Mouse (Mus musculus) heart, embryonic 14.5 days (tissue): ENCODE measurements around the gene Stmn1. TPM values are rescaled to one million over a fixed set of nuclear protein-coding genes. Genes with fewer than 3 reads are reported as not detected.
A peak's percentile ranks its signal among the peaks of the same experiment; 100 is the strongest.

Experiments used
- ATAC-seq: fragments of 200-750 bp; cut with Nextera tagmentation; 2 replicates; pipeline ENCODE4 v1.8.0; 2017; ENCODE audit warnings: low read depth, moderate TSS enrichment; ENCODE audit not compliant: insufficient number of reproducible peaks, insufficient read depth, low FRiP score
- H3K27ac ChIP-seq, 2 experiments: fragments of 200-500 bp in 1 of 2; fragments of 300-500 bp in 1 of 2; sonication (generic) in 1 of 2; replicated peaks in 1 of 2; 2 replicates each; pipeline ENCODE4 v1.5.1; 2012 to 2014; ENCODE audit warnings: low read depth in 2 of 2, low read length in 2 of 2, control low read depth in 1 of 2, mild to moderate bottlenecking in 1 of 2, mixed read lengths in 1 of 2; ENCODE audit not compliant: control insufficient read depth in 1 of 2, insufficient read depth in 1 of 2
- H3K27me3 ChIP-seq: fragments of 300-500 bp; sonication (generic); 2 replicates; pipeline ENCODE4 v1.6.1; 2014; ENCODE audit warnings: mild to moderate bottlenecking, low read length, control low read depth; ENCODE audit not compliant: control insufficient read depth, insufficient read depth
- H3K36me3 ChIP-seq: fragments of 300-500 bp; sonication (generic); 2 replicates; pipeline ENCODE4 v1.6.1; 2014; ENCODE audit warnings: mild to moderate bottlenecking, control low read depth, low read length, mixed read lengths; ENCODE audit not compliant: control insufficient read depth, insufficient read depth
- H3K4me1 ChIP-seq, 2 experiments: fragments of 200-500 bp in 1 of 2; fragments of 300-500 bp in 1 of 2; sonication (generic) in 1 of 2; 2 replicates each; pipeline ENCODE4 v1.6.1; 2012 to 2014; ENCODE audit warnings: low read length in 2 of 2, control low read depth in 1 of 2, mixed read lengths in 1 of 2; ENCODE audit not compliant: control insufficient read depth in 2 of 2, insufficient read depth in 2 of 2
- H3K4me2 ChIP-seq: fragments of 300-500 bp; sonication (generic); 2 replicates; pipeline ENCODE4 v1.6.1; 2014; ENCODE audit warnings: mild to moderate bottlenecking, low read length
- H3K4me3 ChIP-seq, 2 experiments: fragments of 200-500 bp in 1 of 2; fragments of 300-500 bp in 1 of 2; sonication (generic) in 1 of 2; 2 replicates each; pipeline ENCODE4 v1.5.1; 2012 to 2014; ENCODE audit warnings: low read length in 2 of 2, mild to moderate bottlenecking in 2 of 2, control low read depth in 1 of 2, low read depth in 1 of 2, moderate library complexity in 1 of 2; ENCODE audit not compliant: control insufficient read depth in 1 of 2, insufficient read depth in 1 of 2
- H3K9ac ChIP-seq: fragments of 300-500 bp; sonication (generic); 2 replicates; pipeline ENCODE4 v1.6.1; 2014; ENCODE audit warnings: mild to moderate bottlenecking, low read length
- H3K9me3 ChIP-seq: fragments of 300-500 bp; sonication (generic); 2 replicates; pipeline ENCODE4 v1.6.1; 2016; ENCODE audit warnings: low read length, control low read depth; ENCODE audit not compliant: control insufficient read depth
- WGBS: fragments of 180-500 bp; shearing (Covaris S2); extraction: QIAGEN DNeasy Blood & Tissue Kit; methylation state at CpG from one replicate; pipeline ENCODE4 v1.1.7; 2014; 5-methylcytosine and 5-hydroxymethylcytosine counted together
- microRNA-seq: library from miRNA; unstranded; fragments of <30 nt; microRNA quantifications from one replicate; pipeline ENCODE4, GENCODE M21; 2016
- polyA plus RNA-seq: library from polyadenylated mRNA; unstranded; fragments of >200 nt; fragmentation: Nextera tagmentation; extraction: Ambion mirVana; gene quantifications from 2 replicates; pipeline ENCODE4 v1.2.1, GENCODE M21; 2014

The Stmn1 gene
- polyA plus RNA-seq, 1 experiment from 2014 or later, result 977 TPM

- ATAC-seq, result peak; percentile 36
- Histone ChIP-seq H3K4me1 (peaks cover 24 to 44% of the 10 kb centered on the region in 2 experiments), H3K9me3 (no peaks in the 10 kb centered on the region), H3K27ac (peak overlapping the region; percentile 97 to 98), H3K4me3 (no peak overlapping the region), H3K4me2 (peak overlapping the region; percentile 44), H3K9ac (peak overlapping the region; percentile 22; the same call in 1 of the 2 replicates), H3K36me3 (peaks cover 22% of the 10 kb centered on the region; the same call in 1 of the 2 replicates), H3K27me3 (no peaks in the 10 kb centered on the region)
- WGBS, result 10% methylated on average over 8 of the region's 8 CpGs
These were observed 48.9 kb downstream of the Stmn1 start for GRCm38 (mm10) chr4:134516981-134517380.

- 52% methylated on average over 10 of the region's 10 CpGs for WGBS
- Histone ChIP-seq H3K9ac (peak overlapping the region; percentile 10; the same call in 1 of the 2 replicates), H3K27ac (peak overlapping the region; percentile 97 to 98), H3K36me3 (peaks cover 24% of the 10 kb centered on the region), H3K27me3 (no peaks in the 10 kb centered on the region), H3K9me3 (no peaks in the 10 kb centered on the region), H3K4me2 (peak overlapping the region; percentile 44), H3K4me1 (peaks cover 24 to 39% of the 10 kb centered on the region in 2 experiments), H3K4me3 (no peak overlapping the region)
- no peak for ATAC-seq
These were observed 49.6 kb downstream of the Stmn1 start for GRCm38 (mm10) chr4:134517719-134518118.

GRCm38 (mm10) chr4:134518541-134518940 lies 50.4 kb downstream of the Stmn1 start:
- H3K9ac ChIP-seq, result no peak overlapping the region
- no peak overlapping the region for H3K4me2 ChIP-seq
- no peak overlapping the region for H3K27ac ChIP-seq
- H3K36me3 ChIP-seq, result peaks cover 32% of the 10 kb centered on the region
- H3K4me3 ChIP-seq, result no peak overlapping the region
- ATAC-seq, result no peak
- WGBS, result 95% methylated on average over 4 of the region's 4 CpGs
- H3K27me3 ChIP-seq, result no peaks in the 10 kb centered on the region
- H3K9me3 ChIP-seq, result no peaks in the 10 kb centered on the region
- peaks cover 24 to 35% of the 10 kb centered on the region in 2 experiments for H3K4me1 ChIP-seq

GRCm38 (mm10) chr4:134519281-134519680 lies 51.2 kb downstream of the Stmn1 start:
- Histone ChIP-seq H3K27me3 (no peaks in the 10 kb centered on the region), H3K9ac (no peak overlapping the region), H3K4me1 (peaks cover 22 to 35% of the 10 kb centered on the region in 2 experiments), H3K4me2 (no peak overlapping the region), H3K9me3 (no peaks in the 10 kb centered on the region), H3K4me3 (no peak overlapping the region), H3K36me3 (peaks cover 37% of the 10 kb centered on the region), H3K27ac (no peak overlapping the region)
- no peak for ATAC-seq

Small RNAs within 50 kb of the gene (microRNA-seq; reads per million reads assigned to microRNA genes)
- not detected for gene Gm23634

Other genes with a start within 250 kb of the Stmn1 start
- not detected in 2 replicates for gene Catsper4, start 240.9 kb upstream of the Stmn1 start, polyA plus RNA-seq
- 0.57 and 0.62 TPM in 2 replicates for gene Cnksr1, start 229.9 kb upstream of the Stmn1 start, polyA plus RNA-seq
- 0.20 TPM in 1 of 2 replicates, not detected in the other for gene E130218I03Rik, start 224.7 kb upstream of the Stmn1 start, polyA plus RNA-seq
- gene Zfp593, start 222.7 kb upstream of the Stmn1 start, polyA plus RNA-seq, result 8.6 and 9.1 TPM in 2 replicates
- gene Gm30191, start 221.4 kb upstream of the Stmn1 start, polyA plus RNA-seq, result not detected in 2 replicates
- 4.4 and 6.2 TPM in 2 replicates for gene Grrp1, start 214.2 kb upstream of the Stmn1 start, polyA plus RNA-seq
- gene Pdik1l, start 180.4 kb upstream of the Stmn1 start, polyA plus RNA-seq, result 13.5 and 15.3 TPM in 2 replicates
- gene Trim63, start 153.2 kb upstream of the Stmn1 start, polyA plus RNA-seq, result 39.4 and 43.2 TPM in 2 replicates
- gene Slc30a2, start 125.1 kb upstream of the Stmn1 start, polyA plus RNA-seq, result 0.08 and 0.11 TPM in 2 replicates
- 2.8 and 2.9 TPM in 2 replicates for gene Extl1, start 84.5 kb upstream of the Stmn1 start, polyA plus RNA-seq
- 11.1 and 12.8 TPM in 2 replicates for gene Pafah2, start 72.0 kb upstream of the Stmn1 start, polyA plus RNA-seq
- 4.2 and 4.6 TPM in 2 replicates for gene Paqr7, start 28.4 kb downstream of the Stmn1 start, polyA plus RNA-seq
- 2.3 and 3.2 TPM in 2 replicates for gene Aunip, start 42.7 kb downstream of the Stmn1 start, polyA plus RNA-seq
- gene Mtfr1l, start 67.1 kb downstream of the Stmn1 start, polyA plus RNA-seq, result 170 and 175 TPM in 2 replicates
- 41.5 and 43.6 TPM in 2 replicates for gene Selenon, start 83.8 kb downstream of the Stmn1 start, polyA plus RNA-seq
- gene Man1c1, start 236.0 kb downstream of the Stmn1 start, polyA plus RNA-seq, result 7.8 TPM in 2 replicates